Mouse (Mus musculus): ENCODE measurements around the gene Pcbd2.

Pcbd2 gene

GRCm38 (mm10) chr13:55826008-55826671 is 99.0 kb downstream of the Pcbd2 start:
- DNase-seq (ENCODE audit: low read depth, low spot score) = no peak
